Mouse (Mus musculus): ENCODE measurements around the gene Mcts2. TPM values are rescaled to one million over a fixed set of nuclear protein-coding genes. Genes with fewer than 3 reads are reported as not detected.

Mcts2 gene
- polyA plus RNA-seq, 1 experiment = 21.5 TPM

GRCm38 (mm10) chr2:152700138-152700537 lies 13.3 kb downstream of the Mcts2 start:
- Histone ChIP-seq H3K27ac (ENCODE audit: insufficient read depth, low read length) (no peak overlapping the region), H3K4me3 (ENCODE audit: insufficient read depth, low read length) (no peak overlapping the region), H3K4me1 (ENCODE audit: control insufficient read depth, insufficient read depth, low read length) (peaks cover 3% of the 10 kb centered on the region; the same call in 1 of the 2 replicates)
- TF ChIP-seq POLR2A (IDR thresholded peaks at IDR 0.05; ENCODE audit: extremely low read depth, insufficient read depth, low read length) = no peak
- TF ChIP-seq CTCF (IDR thresholded peaks at IDR 0.05; ENCODE audit: extremely low read depth, insufficient read depth, low read length) = no peak

- Histone ChIP-seq H3K4me3 (ENCODE audit: insufficient read depth, low read length) (no peak overlapping the region), H3K4me1 (ENCODE audit: control insufficient read depth, insufficient read depth, low read length) (peaks cover 3% of the 10 kb centered on the region; the same call in 1 of the 2 replicates), H3K27ac (ENCODE audit: insufficient read depth, low read length) (no peak overlapping the region)
- TF ChIP-seq POLR2A (IDR thresholded peaks at IDR 0.05; ENCODE audit: extremely low read depth, insufficient read depth, low read length) (no peak), CTCF (IDR thresholded peaks at IDR 0.05; ENCODE audit: extremely low read depth, insufficient read depth, low read length) (no peak)
Observed at GRCm38 (mm10) chr2:152700725-152701124, 13.9 kb downstream of the Mcts2 start.

GRCm38 (mm10) chr2:152703596-152704255 lies 16.9 kb downstream of the Mcts2 start:
- Histone ChIP-seq H3K27ac (ENCODE audit: insufficient read depth, low read length) (no peak overlapping the region), H3K4me3 (ENCODE audit: insufficient read depth, low read length) (no peak overlapping the region), H3K4me1 (ENCODE audit: control insufficient read depth, insufficient read depth, low read length) (peaks cover 3% of the 10 kb centered on the region; the same call in 1 of the 2 replicates)
- TF ChIP-seq POLR2A (IDR thresholded peaks at IDR 0.05; ENCODE audit: extremely low read depth, insufficient read depth, low read length) (no peak), CTCF (IDR thresholded peaks at IDR 0.05; ENCODE audit: extremely low read depth, insufficient read depth, low read length) (no peak)

- H3K4me3 ChIP-seq (ENCODE audit: insufficient read depth, low read length) = no peak overlapping the region
- no peak for TF ChIP-seq CTCF (IDR thresholded peaks at IDR 0.05; ENCODE audit: extremely low read depth, insufficient read depth, low read length)
- no peak for TF ChIP-seq POLR2A (IDR thresholded peaks at IDR 0.05; ENCODE audit: extremely low read depth, insufficient read depth, low read length)
- H3K4me1 ChIP-seq (ENCODE audit: control insufficient read depth, insufficient read depth, low read length) = peaks cover 3% of the 10 kb centered on the region; the same call in 1 of the 2 replicates
- H3K27ac ChIP-seq (ENCODE audit: insufficient read depth, low read length) = no peak overlapping the region
Observed at GRCm38 (mm10) chr2:152704256-152704605, 17.4 kb downstream of the Mcts2 start.

- H3K4me3 ChIP-seq (ENCODE audit: insufficient read depth, low read length) = no peak overlapping the region
- TF ChIP-seq POLR2A (IDR thresholded peaks at IDR 0.05; ENCODE audit: extremely low read depth, insufficient read depth, low read length) (no peak), CTCF (IDR thresholded peaks at IDR 0.05; ENCODE audit: extremely low read depth, insufficient read depth, low read length) (no peak)
- no peak overlapping the region for H3K27ac ChIP-seq (ENCODE audit: insufficient read depth, low read length)
- H3K4me1 ChIP-seq (ENCODE audit: control insufficient read depth, insufficient read depth, low read length) = peaks cover 3% of the 10 kb centered on the region; the same call in 1 of the 2 replicates
Observed at GRCm38 (mm10) chr2:152704811-152705370, 18.1 kb downstream of the Mcts2 start.

GRCm38 (mm10) chr2:152705993-152706571 lies 19.2 kb downstream of the Mcts2 start:
- TF ChIP-seq POLR2A (IDR thresholded peaks at IDR 0.05; ENCODE audit: extremely low read depth, insufficient read depth, low read length) (no peak), CTCF (IDR thresholded peaks at IDR 0.05; ENCODE audit: extremely low read depth, insufficient read depth, low read length) (no peak)
- Histone ChIP-seq H3K4me1 (ENCODE audit: control insufficient read depth, insufficient read depth, low read length) (peaks cover 3% of the 10 kb centered on the region; the same call in 1 of the 2 replicates), H3K4me3 (ENCODE audit: insufficient read depth, low read length) (no peak overlapping the region), H3K27ac (ENCODE audit: insufficient read depth, low read length) (peak overlapping the region; percentile 69)

- Histone ChIP-seq H3K4me3 (ENCODE audit: insufficient read depth, low read length) (peak overlapping the region; percentile 30), H3K27ac (ENCODE audit: insufficient read depth, low read length) (peak overlapping the region; percentile 94), H3K4me1 (ENCODE audit: control insufficient read depth, insufficient read depth, low read length) (peaks cover 3% of the 10 kb centered on the region; the same call in 1 of the 2 replicates)
- TF ChIP-seq CTCF (IDR thresholded peaks at IDR 0.05; ENCODE audit: extremely low read depth, insufficient read depth, low read length) (no peak), POLR2A (IDR thresholded peaks at IDR 0.05; ENCODE audit: extremely low read depth, insufficient read depth, low read length) (no peak)
Observed at GRCm38 (mm10) chr2:152707186-152707585, 20.4 kb downstream of the Mcts2 start.

- Histone ChIP-seq H3K4me1 (ENCODE audit: control insufficient read depth, insufficient read depth, low read length) (peaks cover 3% of the 10 kb centered on the region; the same call in 1 of the 2 replicates), H3K4me3 (ENCODE audit: insufficient read depth, low read length) (peak overlapping the region; percentile 30), H3K27ac (ENCODE audit: insufficient read depth, low read length) (peak overlapping the region; percentile 94)
- TF ChIP-seq CTCF (IDR thresholded peaks at IDR 0.05; ENCODE audit: extremely low read depth, insufficient read depth, low read length) (no peak), POLR2A (IDR thresholded peaks at IDR 0.05; ENCODE audit: extremely low read depth, insufficient read depth, low read length) (no peak)
Observed at GRCm38 (mm10) chr2:152707627-152708026, 20.8 kb downstream of the Mcts2 start.

GRCm38 (mm10) chr2:152709066-152709465 lies 22.2 kb downstream of the Mcts2 start:
- H3K27ac ChIP-seq (ENCODE audit: insufficient read depth, low read length) = no peak overlapping the region
- no peak overlapping the region for H3K4me3 ChIP-seq (ENCODE audit: insufficient read depth, low read length)
- peaks cover 3% of the 10 kb centered on the region; the same call in 1 of the 2 replicates for H3K4me1 ChIP-seq (ENCODE audit: control insufficient read depth, insufficient read depth, low read length)
- no peak for TF ChIP-seq POLR2A (IDR thresholded peaks at IDR 0.05; ENCODE audit: extremely low read depth, insufficient read depth, low read length)
- TF ChIP-seq CTCF (IDR thresholded peaks at IDR 0.05; ENCODE audit: extremely low read depth, insufficient read depth, low read length) = no peak

Measured in cortical plate, adult 2 months (tissue).